Mouse (Mus musculus) left cerebral cortex, postnatal 36 days (tissue): ENCODE measurements at regions not wholly inside any gene's neighbourhood (a gene's known extent, or its start where the extent isn't known, plus 50 kb on each side); places are given as distances from the start of the nearest gene placed in this dataset.

ENCODE experiments used
- DNase-seq, 2 experiments: peaks; one replicate each; pipeline ENCODE4 v3.0.0; 2021 to 2022; ENCODE audit warnings: low spot score in 2 of 2, mixed read lengths in 1 of 2
- intact Hi-C: fragments of 180-260 bp; cut with DNase I; formaldehyde crosslinking; loops from one replicate; pipeline ENCODE4 v1.15.1; 2025

DNA sequence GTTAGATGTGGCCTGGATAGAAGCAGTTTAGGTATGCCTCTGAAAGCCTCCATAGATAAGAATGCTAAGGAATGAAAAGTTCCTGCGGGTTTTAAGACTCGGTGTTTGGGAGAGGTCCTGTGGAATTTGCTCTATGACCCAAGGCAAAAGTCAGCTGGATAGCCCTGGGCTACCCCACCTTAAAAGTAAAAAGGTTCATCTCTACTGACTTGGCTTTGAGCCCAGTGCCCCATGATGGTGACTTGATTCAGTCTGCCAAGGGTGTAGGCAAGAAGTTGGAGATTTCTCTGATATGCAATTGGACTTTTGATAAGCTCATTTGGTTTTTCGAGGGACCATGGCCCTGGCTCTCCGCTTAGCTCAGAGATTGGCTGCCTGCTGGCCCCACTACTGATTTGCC, 78.8 kb upstream of the Herc3 start:
- intact Hi-C loops = no loop called here
- DNase-seq = no peak

DNA sequence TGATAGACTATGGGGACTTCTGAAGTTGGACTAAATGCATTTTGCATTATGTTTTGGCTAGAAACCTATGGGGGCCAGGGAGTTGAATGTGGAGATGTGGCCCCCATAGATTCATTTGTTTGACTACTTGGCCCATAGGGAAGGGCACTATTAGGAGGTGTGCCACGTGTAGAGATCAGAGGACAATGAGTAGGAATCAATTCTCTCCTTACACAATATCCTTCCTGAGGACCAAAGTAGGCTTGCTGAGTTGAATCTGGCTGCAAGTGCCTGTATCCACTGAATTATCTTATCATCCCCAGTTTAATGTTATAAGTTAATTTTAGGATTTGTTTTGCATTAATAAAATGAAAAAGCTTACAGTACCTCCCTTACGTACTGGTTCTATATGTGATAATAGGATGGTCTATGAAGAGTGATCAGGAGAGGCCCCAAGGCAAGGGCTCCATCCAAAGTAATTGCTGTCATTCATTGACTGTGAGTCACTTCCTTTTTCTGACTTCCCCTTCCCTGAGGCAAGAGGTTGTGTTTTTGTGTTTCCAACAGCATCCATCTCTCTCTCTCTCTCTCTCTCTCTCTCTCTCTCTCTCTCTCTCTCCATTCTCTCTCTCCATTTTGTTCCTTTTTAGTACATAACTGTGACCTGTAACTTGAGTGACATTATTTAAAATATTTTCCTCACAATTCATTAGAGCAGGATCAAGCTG, 74.8 kb upstream of the Herc3 start:
- intact Hi-C loops = no loop called here
- DNase-seq = no peak

DNA sequence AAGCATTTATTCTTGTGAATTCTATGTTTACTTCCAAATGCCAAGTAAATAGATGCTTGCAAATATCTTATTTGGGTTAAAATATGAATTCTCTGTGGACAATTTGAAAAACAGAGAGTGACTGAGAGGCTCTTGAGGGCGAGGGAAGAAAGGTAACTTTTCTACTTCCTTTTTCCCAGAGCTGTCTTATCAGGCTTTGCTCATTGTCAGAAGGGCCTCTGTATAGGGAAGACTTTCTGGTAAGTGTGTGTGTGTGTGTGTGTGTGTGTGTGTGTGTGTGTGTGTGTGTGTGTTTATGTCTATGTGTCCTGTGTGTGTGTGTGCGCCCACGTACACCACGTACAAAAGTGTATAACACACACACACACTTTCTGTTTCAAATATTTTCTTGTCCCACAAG, 73.9 kb upstream of the Herc3 start:
- intact Hi-C loops = no loop called here
- DNase-seq = no peak

DNA sequence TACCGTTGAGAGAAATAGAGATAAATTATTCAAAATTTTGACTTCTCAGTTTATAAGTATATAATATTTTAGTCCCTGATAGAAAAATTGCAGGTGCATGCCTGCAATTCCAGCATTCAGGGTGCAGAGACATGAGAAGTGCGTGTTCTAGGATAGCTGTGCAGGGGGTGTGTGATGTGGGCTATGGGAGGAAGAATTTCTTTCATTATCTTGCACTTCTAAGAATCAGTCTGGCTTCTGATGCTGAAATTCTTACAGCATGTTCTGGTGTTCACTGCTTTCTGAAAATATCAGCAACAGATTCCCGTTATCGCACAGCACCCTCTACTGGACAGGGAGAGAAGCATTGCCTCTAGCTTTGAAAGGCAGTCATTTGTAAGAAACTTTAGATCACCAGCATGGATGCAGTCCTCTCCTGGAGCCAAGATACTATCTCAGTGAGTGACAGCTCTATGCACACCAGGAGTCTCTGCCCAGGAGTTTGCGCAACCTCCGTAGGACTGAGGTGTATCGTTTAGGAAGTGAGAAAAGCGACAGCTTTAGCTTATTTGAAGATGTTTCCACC, 60.5 kb upstream of the Herc3 start:
- intact Hi-C loops = loop anchor here (10.0 kb wide), 1 partner anchor 414 kb away; no protein-coding TSS in a partner anchor

DNA sequence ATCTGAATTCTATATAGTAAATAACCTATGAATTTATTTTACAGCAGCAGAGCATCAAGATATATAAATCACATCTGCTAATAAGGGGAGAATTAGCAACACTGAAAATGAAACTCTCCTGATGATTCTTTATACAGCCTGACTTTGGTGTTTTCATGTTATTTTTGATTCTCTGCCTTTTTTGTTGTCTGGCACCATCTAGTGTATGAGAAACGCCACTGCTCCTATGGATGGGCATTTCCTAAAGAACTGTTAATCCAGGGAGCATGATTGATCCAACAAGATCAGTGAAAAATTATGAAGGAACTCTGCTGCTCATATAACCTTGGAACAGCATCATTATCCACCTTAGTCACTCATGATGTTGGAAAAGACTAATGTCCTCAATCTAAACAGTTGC, 59.3 kb upstream of the Herc3 start:
- peak in 1 of 2 experiments; percentile 4 for DNase-seq

More for the DNA sequence above, 60.5 kb upstream of the Herc3 start:
- DNase-seq = peak; percentile 48 to 63

More for the DNA sequence above, 59.3 kb upstream of the Herc3 start:
- intact Hi-C loops = loop anchor here (1.0 to 10.0 kb wide), 3 partner anchors 169 to 413 kb away; no protein-coding TSS in a partner anchor
